Mouse (Mus musculus): ENCODE data around the gene Tnp2. TPM values are rescaled to one million over a fixed set of nuclear protein-coding genes. Genes with fewer than 3 reads are reported as not detected.
A peak's percentile ranks its signal among the peaks of the same experiment; 100 is the strongest.

The Tnp2 gene
- polyA plus RNA-seq, 1 experiment, result 0.12 TPM

GRCm38 (mm10) chr16:10784793-10785370 is 3.6 kb downstream of the Tnp2 start:
- Histone ChIP-seq H3K4me3 (peak overlapping the region; percentile 64), H3K79me2 (ENCODE audit: control insufficient read depth, insufficient read depth) (peaks cover 5% of the 10 kb centered on the region), H3K27me3 (ENCODE audit: control insufficient read depth, insufficient read depth, insufficient read length) (no peaks in the 10 kb centered on the region), H3K4me2 (ENCODE audit: low read depth) (peak overlapping the region; percentile 79), H3ac (ENCODE audit: control insufficient read depth, insufficient read length) (peak overlapping the region; percentile 57), H3K36me3 (ENCODE audit: control insufficient read depth, insufficient read depth) (no peaks in the 10 kb centered on the region)
- no peak for TF ChIP-seq MYOG (IDR thresholded peaks at IDR 0.05; ENCODE audit: control insufficient read depth in 1 of 3, insufficient read depth in 1 of 3, insufficient read length in 2 of 3, low read depth in 2 of 3)
- TF ChIP-seq CEBPB (IDR thresholded peaks at IDR 0.05; ENCODE audit: insufficient read depth, poor library complexity, severe bottlenecking), result no peak
- TF ChIP-seq POLR2A (IDR thresholded peaks at IDR 0.05; ENCODE audit: insufficient read length, low read depth), result peak; percentile 74
- TF ChIP-seq USF1 (IDR thresholded peaks at IDR 0.05; ENCODE audit: low read depth), result no peak
- peak in 1 of 3 experiments; percentile 1 for TF ChIP-seq MYOD1 (IDR thresholded peaks at IDR 0.05; ENCODE audit: control insufficient read depth in 1 of 3, insufficient read length in 2 of 3, low read depth in 2 of 3)
- no peak for TF ChIP-seq E2F4 (IDR thresholded peaks at IDR 0.05; ENCODE audit: insufficient read depth)
- no peak for TF ChIP-seq MAX (IDR thresholded peaks at IDR 0.05; ENCODE audit: low read depth)
- TF ChIP-seq SRF (IDR thresholded peaks at IDR 0.05; ENCODE audit: control insufficient read depth, insufficient read length, low read depth), result no peak
- no peak for TF ChIP-seq REST (IDR thresholded peaks at IDR 0.05; ENCODE audit: insufficient read depth, insufficient read length)
- no peak for TF ChIP-seq TCF12 (IDR thresholded peaks at IDR 0.05; ENCODE audit: insufficient read depth, poor library complexity, severe bottlenecking)
- peak; percentile 76 for TF ChIP-seq POLR2AphosphoS2 (IDR thresholded peaks at IDR 0.05; ENCODE audit: insufficient read length, low read depth)

- Histone ChIP-seq H3ac (ENCODE audit: control insufficient read depth, insufficient read length) (peak overlapping the region; percentile 57), H3K4me3 (peak overlapping the region; percentile 64), H3K79me2 (ENCODE audit: control insufficient read depth, insufficient read depth) (peaks cover 5% of the 10 kb centered on the region), H3K36me3 (ENCODE audit: control insufficient read depth, insufficient read depth) (no peaks in the 10 kb centered on the region), H3K4me2 (ENCODE audit: low read depth) (peak overlapping the region; percentile 79), H3K27me3 (ENCODE audit: control insufficient read depth, insufficient read depth, insufficient read length) (no peaks in the 10 kb centered on the region)
- no peak for TF ChIP-seq POLR2AphosphoS2 (IDR thresholded peaks at IDR 0.05; ENCODE audit: insufficient read length, low read depth)
- no peak for TF ChIP-seq MYOD1 (IDR thresholded peaks at IDR 0.05; ENCODE audit: control insufficient read depth in 1 of 3, insufficient read length in 2 of 3, low read depth in 2 of 3)
- TF ChIP-seq CEBPB (IDR thresholded peaks at IDR 0.05; ENCODE audit: insufficient read depth, poor library complexity, severe bottlenecking), result no peak
- no peak for TF ChIP-seq TCF12 (IDR thresholded peaks at IDR 0.05; ENCODE audit: insufficient read depth, poor library complexity, severe bottlenecking)
- no peak for TF ChIP-seq MAX (IDR thresholded peaks at IDR 0.05; ENCODE audit: low read depth)
- TF ChIP-seq SRF (IDR thresholded peaks at IDR 0.05; ENCODE audit: control insufficient read depth, insufficient read length, low read depth), result no peak
- TF ChIP-seq TCF3 (IDR thresholded peaks at IDR 0.05; ENCODE audit: insufficient read length, low read depth), result no peak
- TF ChIP-seq REST (IDR thresholded peaks at IDR 0.05; ENCODE audit: insufficient read depth, insufficient read length), result no peak
- no peak for TF ChIP-seq MYOG (IDR thresholded peaks at IDR 0.05; ENCODE audit: control insufficient read depth in 1 of 3, insufficient read depth in 1 of 3, insufficient read length in 2 of 3, low read depth in 2 of 3)
- no peak for TF ChIP-seq USF1 (IDR thresholded peaks at IDR 0.05; ENCODE audit: low read depth)
- TF ChIP-seq POLR2A (IDR thresholded peaks at IDR 0.05; ENCODE audit: insufficient read length, low read depth), result no peak
- TF ChIP-seq E2F4 (IDR thresholded peaks at IDR 0.05; ENCODE audit: insufficient read depth), result no peak
These were observed 4.3 kb downstream of the Tnp2 start for GRCm38 (mm10) chr16:10783883-10784792.

- no peak for TF ChIP-seq MYOG (IDR thresholded peaks at IDR 0.05; ENCODE audit: control insufficient read depth in 1 of 3, insufficient read depth in 1 of 3, insufficient read length in 2 of 3, low read depth in 2 of 3)
- H3K4me3 ChIP-seq, result peak overlapping the region; percentile 64
- H3K79me2 ChIP-seq (ENCODE audit: control insufficient read depth, insufficient read depth), result peaks cover 5% of the 10 kb centered on the region
- H3K36me3 ChIP-seq (ENCODE audit: control insufficient read depth, insufficient read depth), result no peaks in the 10 kb centered on the region
- no peaks in the 10 kb centered on the region for H3K27me3 ChIP-seq (ENCODE audit: control insufficient read depth, insufficient read depth, insufficient read length)
- no peak overlapping the region for H3ac ChIP-seq (ENCODE audit: control insufficient read depth, insufficient read length)
- H3K4me2 ChIP-seq (ENCODE audit: low read depth), result peak overlapping the region; percentile 79
These were observed 5.0 kb downstream of the Tnp2 start for GRCm38 (mm10) chr16:10783451-10783850.

GRCm38 (mm10) chr16:10783152-10783434 is 5.4 kb downstream of the Tnp2 start:
- no peak for TF ChIP-seq SRF (IDR thresholded peaks at IDR 0.05; ENCODE audit: control insufficient read depth, insufficient read length, low read depth)
- TF ChIP-seq CEBPB (IDR thresholded peaks at IDR 0.05; ENCODE audit: insufficient read depth, poor library complexity, severe bottlenecking), result no peak
- TF ChIP-seq MYOD1 (IDR thresholded peaks at IDR 0.05; ENCODE audit: control insufficient read depth in 1 of 3, insufficient read length in 2 of 3, low read depth in 2 of 3), result no peak
- no peak for TF ChIP-seq E2F4 (IDR thresholded peaks at IDR 0.05; ENCODE audit: insufficient read depth)
- no peak for TF ChIP-seq POLR2A (IDR thresholded peaks at IDR 0.05; ENCODE audit: insufficient read length, low read depth)
- Histone ChIP-seq H3ac (ENCODE audit: control insufficient read depth, insufficient read length) (no peak overlapping the region), H3K4me3 (peak overlapping the region; percentile 64)

More at GRCm38 (mm10) chr16:10783152-10783434, 5.4 kb downstream of the Tnp2 start:
- Histone ChIP-seq H3K36me3 (ENCODE audit: control insufficient read depth, insufficient read depth) (no peaks in the 10 kb centered on the region), H3K27me3 (ENCODE audit: control insufficient read depth, insufficient read depth, insufficient read length) (no peaks in the 10 kb centered on the region), H3K4me2 (ENCODE audit: low read depth) (peak overlapping the region; percentile 79), H3K79me2 (ENCODE audit: control insufficient read depth, insufficient read depth) (peaks cover 5% of the 10 kb centered on the region)
